Mouse (Mus musculus) CH12.LX (cell line): ENCODE measurements at regions not wholly inside any gene's neighbourhood (a gene's known extent, or its start where the extent isn't known, plus 50 kb on each side); places are given as distances from the start of the nearest gene placed in this dataset.

ENCODE experiments used
- BHLHE40 ChIP-seq: IDR thresholded peaks from 2 replicates; pipeline ENCODE4 v1.6.1; 2011; ENCODE audit warnings: mild to moderate bottlenecking, low read depth, low read length, improper control_type of control experiment
- CHD2 ChIP-seq: IDR thresholded peaks from 2 replicates; pipeline ENCODE4 v1.6.1; 2011; ENCODE audit warnings: low read length, improper control_type of control experiment
- CTCF ChIP-seq, 2 experiments: IDR thresholded peaks in 1 of 2; conservative IDR thresholded peaks in 1 of 2; 2 replicates each; pipeline ENCODE4 v1.5.1; 2011 to 2012; ENCODE audit warnings: low read depth in 2 of 2, low read length in 2 of 2, improper control_type of control experiment in 1 of 2, inconsistent platforms in 1 of 2, mild to moderate bottlenecking in 1 of 2, moderate library complexity in 1 of 2
- E2F4 ChIP-seq: IDR thresholded peaks from 2 replicates; pipeline ENCODE4 v1.6.1; 2011; ENCODE audit warnings: low read depth, low read length, improper control_type of control experiment; ENCODE audit not compliant: insufficient replicate concordance
- EP300 ChIP-seq: IDR thresholded peaks from 2 replicates; pipeline ENCODE4 v1.6.1; 2011; ENCODE audit warnings: low read length, improper control_type of control experiment
- ETS1 ChIP-seq: conservative IDR thresholded peaks from 2 replicates; pipeline ENCODE4 v1.6.1; 2012; ENCODE audit warnings: low read depth, mild to moderate bottlenecking, inconsistent platforms, low read length, improper control_type of control experiment, moderate library complexity
- GABPA ChIP-seq: IDR thresholded peaks from 2 replicates; pipeline ENCODE4 v1.6.1; 2012; ENCODE audit warnings: low read depth, low read length, improper control_type of control experiment, inconsistent platforms; ENCODE audit not compliant: insufficient replicate concordance
- HCFC1 ChIP-seq: IDR thresholded peaks from 2 replicates; pipeline ENCODE4 v1.6.1; 2012; ENCODE audit warnings: low read depth, mild to moderate bottlenecking, inconsistent platforms, low read length, improper control_type of control experiment
- MEF2A ChIP-seq: IDR thresholded peaks from 2 replicates; pipeline ENCODE4 v1.6.1; 2014; ENCODE audit warnings: low read depth, mild to moderate bottlenecking, inconsistent platforms, low read length, improper control_type of control experiment, borderline replicate concordance
- POLR2A ChIP-seq: IDR thresholded peaks from 2 replicates; pipeline ENCODE4 v1.6.1; 2011; ENCODE audit warnings: low read depth, mild to moderate bottlenecking, improper control_type of control experiment, low read length
- SIN3A ChIP-seq: IDR thresholded peaks from 2 replicates; pipeline ENCODE4 v1.6.1; 2012; ENCODE audit warnings: low read length, improper control_type of control experiment, inconsistent platforms
- TCF12 ChIP-seq: IDR thresholded peaks from 2 replicates; pipeline ENCODE4 v1.6.1; 2014; ENCODE audit warnings: low read depth, mild to moderate bottlenecking, inconsistent platforms, low read length, improper control_type of control experiment
- USF1 ChIP-seq: IDR thresholded peaks from 2 replicates; pipeline ENCODE4 v1.6.1; 2014; ENCODE audit warnings: low read depth, mild to moderate bottlenecking, inconsistent platforms, low read length, improper control_type of control experiment
- ZC3H11A ChIP-seq: IDR thresholded peaks from 2 replicates; pipeline ENCODE4 v1.6.1; 2012; ENCODE audit warnings: low read depth, mild to moderate bottlenecking, inconsistent platforms, low read length, improper control_type of control experiment

DNA sequence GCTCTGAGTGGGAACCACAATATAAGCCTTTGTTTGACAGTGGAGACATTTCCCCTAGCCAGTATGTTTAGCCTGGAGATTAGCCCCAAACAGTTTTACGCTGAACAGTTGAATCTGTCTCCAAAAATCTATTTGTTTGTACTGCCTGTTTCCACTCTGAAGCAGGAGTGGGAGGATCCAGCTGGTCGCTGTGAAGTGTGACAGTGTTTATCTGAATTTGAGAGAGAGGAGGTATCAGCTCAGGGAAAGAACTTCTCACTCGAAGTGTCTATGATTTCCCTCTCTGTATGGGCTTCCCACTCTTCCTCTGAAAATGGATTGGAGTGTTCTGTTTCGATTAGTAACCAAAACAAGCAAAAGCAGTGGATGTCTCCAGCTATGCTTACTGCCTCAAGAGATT lies 324.4 kb upstream of the Adam34 start:
- TF ChIP-seq POLR2A (no peak), CTCF (conservative IDR thresholded peaks at IDR 0.05 in 1 of 2, IDR thresholded peaks at IDR 0.05 in 1 of 2; ENCODE audit: low read depth in 2 of 2, low read length in 2 of 2) (no peak), EP300 (no peak), TCF12 (no peak), USF1 (no peak), SIN3A (no peak), CHD2 (no peak), ZC3H11A (no peak), MEF2A (no peak), GABPA (no peak), E2F4 (no peak), HCFC1 (no peak), ETS1 (no peak), BHLHE40 (no peak)
